Mouse (Mus musculus) liver, adult 2 months (tissue): ENCODE data around the gene Chrna4. TPM values are rescaled to one million over a fixed set of nuclear protein-coding genes. Genes with fewer than 3 reads are reported as not detected.

Source experiments
- DNase-seq: peaks from one replicate; pipeline ENCODE4 v3.0.0-alpha.2; 2011; ENCODE audit warnings: low read depth, low spot score; ENCODE audit errors: extremely low read depth
- H3K27ac ChIP-seq: fragments of 200-500 bp; replicated peaks from 2 replicates; pipeline ENCODE4 v1.5.1; 2012; ENCODE audit warnings: low read depth, mild to moderate bottlenecking, control low read depth, inconsistent platforms, low read length; ENCODE audit not compliant: insufficient read depth
- H3K27me3 ChIP-seq: fragments of 200-500 bp; 2 replicates; pipeline ENCODE4 v1.6.1; 2012; ENCODE audit warnings: mild to moderate bottlenecking, moderate library complexity, low read length, inconsistent platforms; ENCODE audit not compliant: control insufficient read depth, insufficient read depth
- H3K36me3 ChIP-seq: fragments of 200-500 bp; 2 replicates; pipeline ENCODE4 v1.6.1; 2012; ENCODE audit warnings: low read length, inconsistent platforms; ENCODE audit not compliant: control insufficient read depth, insufficient read depth
- H3K4me1 ChIP-seq: fragments of 200-500 bp; 2 replicates; pipeline ENCODE4 v1.6.1; 2011; ENCODE audit warnings: low read length; ENCODE audit not compliant: control insufficient read depth, insufficient read depth
- H3K4me3 ChIP-seq: fragments of 200-500 bp; 2 replicates; pipeline ENCODE4 v1.5.1; 2011; ENCODE audit warnings: low read depth, mild to moderate bottlenecking, control low read depth, low read length, moderate library complexity; ENCODE audit not compliant: insufficient read depth
- H3K79me2 ChIP-seq: fragments of 200-500 bp; 2 replicates; pipeline ENCODE4 v1.6.1; 2012; ENCODE audit warnings: inconsistent platforms, mild to moderate bottlenecking, low read length, moderate library complexity; ENCODE audit not compliant: control insufficient read depth, insufficient read depth
- H3K9ac ChIP-seq: fragments of 200-500 bp; 2 replicates; pipeline ENCODE4 v1.6.1; 2012; ENCODE audit warnings: low read depth, mild to moderate bottlenecking, control low read depth, inconsistent platforms, low read length
- CTCF ChIP-seq: fragments of 200-500 bp; IDR thresholded peaks from 2 replicates; pipeline ENCODE4 v1.5.1; 2011; ENCODE audit warnings: low read depth, low read length, control low read depth
- POLR2A ChIP-seq: fragments of 200-500 bp; IDR thresholded peaks from 2 replicates; pipeline ENCODE4 v1.6.1; 2011; ENCODE audit warnings: low read length, control low read depth; ENCODE audit not compliant: insufficient read depth; ENCODE audit errors: extremely low read depth
- WGBS: fragments of 180-500 bp; shearing (Covaris S2); methylation state at CpG from one replicate; pipeline ENCODE4 v1.1.7; 2018; 5-methylcytosine and 5-hydroxymethylcytosine counted together
- polyA plus RNA-seq: library from polyadenylated mRNA; depleted of rRNA; stranded (reverse); fragments of >200 nt; gene quantifications from 2 replicates; pipeline ENCODE4 v1.2.3, GENCODE M21; 2012
- total RNA-seq: library from RNA; depleted of rRNA; stranded (reverse); fragments of >200 nt; gene quantifications from 2 replicates; pipeline ENCODE4 v1.2.3, GENCODE M21; 2014

Gene Chrna4
- total and polyA plus RNA-seq, 2 experiments = 1.6 to 7.6 TPM

DNA sequence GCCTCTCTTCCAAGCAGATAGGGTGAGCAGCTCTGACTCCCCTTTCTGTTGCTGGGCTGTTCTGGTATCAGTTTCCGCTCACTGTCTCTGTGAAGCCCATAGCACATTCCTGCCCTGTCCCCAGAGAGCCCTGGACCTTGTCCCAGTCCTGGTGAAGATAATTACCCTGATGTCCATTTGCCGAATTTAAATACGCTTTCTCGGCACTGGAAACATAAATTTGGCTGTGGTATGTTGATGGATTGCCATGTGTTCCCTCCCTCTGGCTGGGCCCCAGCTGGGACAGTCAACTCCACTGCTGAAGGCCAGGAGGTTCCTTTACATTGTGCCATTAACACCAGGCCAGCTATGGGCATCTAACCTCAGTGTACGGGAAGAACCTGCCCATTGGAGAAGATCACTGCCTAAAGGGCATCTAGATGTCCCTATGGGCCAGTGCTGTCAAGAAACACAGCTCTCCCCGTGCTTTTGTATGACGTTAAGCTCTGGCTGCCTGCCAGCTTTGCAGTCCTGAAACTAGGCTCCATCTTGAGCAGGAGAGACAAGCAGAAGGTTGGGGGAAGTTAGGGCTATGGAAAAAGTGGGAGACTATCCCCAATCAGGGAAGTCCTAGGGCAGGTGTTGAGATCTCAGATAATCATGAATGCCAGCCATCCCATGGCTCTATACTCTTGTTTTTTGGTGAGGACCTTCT is 5.1 kb upstream of the Chrna4 start:
- H3K27me3 ChIP-seq = no peaks in the 10 kb centered on the region
- H3K27ac ChIP-seq = no peak overlapping the region
- H3K4me1 ChIP-seq = peaks cover 6% of the 10 kb centered on the region; the same call in 1 of the 2 replicates
- DNase-seq = no peak
- no peak for TF ChIP-seq POLR2A
- WGBS = 69% methylated on average over 7 of the region's 7 CpGs
- no peak overlapping the region for H3K9ac ChIP-seq
- H3K79me2 ChIP-seq = no peaks in the 10 kb centered on the region
- H3K36me3 ChIP-seq = no peaks in the 10 kb centered on the region
- H3K4me3 ChIP-seq = no peak overlapping the region

DNA sequence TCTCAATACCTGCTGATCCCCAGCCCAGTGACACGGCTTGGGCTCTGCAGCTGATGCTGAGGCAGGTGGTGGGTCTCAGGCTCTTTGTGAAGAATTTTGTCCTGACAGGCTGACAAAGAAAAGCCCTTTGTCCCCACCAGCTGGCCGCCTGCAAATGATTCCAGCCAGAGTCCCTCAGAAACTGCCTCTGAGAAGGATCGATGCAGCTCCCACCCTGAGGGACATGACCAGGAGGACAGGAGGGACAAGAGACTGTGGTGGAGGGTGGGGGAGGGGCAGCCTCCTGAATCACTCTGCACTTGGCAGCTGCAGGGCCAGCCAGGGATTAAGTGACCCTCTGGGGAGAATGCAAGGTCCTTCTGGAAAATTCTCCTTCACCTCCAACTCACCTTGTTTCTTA is 655 bp upstream of the Chrna4 start:
- 0 out of 2 replicates have a peak, but pooled peaks cover 6% of the 10 kb centered on the region for H3K27me3 ChIP-seq
- peak overlapping the region; percentile 44 for H3K9ac ChIP-seq
- H3K27ac ChIP-seq = peak overlapping the region; percentile 77
- H3K4me3 ChIP-seq = no peak overlapping the region
- 16% methylated on average over 3 of the region's 3 CpGs for WGBS
- TF ChIP-seq POLR2A (no peak), CTCF (no peak)
- H3K4me1 ChIP-seq = peaks cover 27% of the 10 kb centered on the region
- peak; percentile 49 for DNase-seq
- no peaks in the 10 kb centered on the region for H3K79me2 ChIP-seq
- H3K36me3 ChIP-seq = no peaks in the 10 kb centered on the region

DNA sequence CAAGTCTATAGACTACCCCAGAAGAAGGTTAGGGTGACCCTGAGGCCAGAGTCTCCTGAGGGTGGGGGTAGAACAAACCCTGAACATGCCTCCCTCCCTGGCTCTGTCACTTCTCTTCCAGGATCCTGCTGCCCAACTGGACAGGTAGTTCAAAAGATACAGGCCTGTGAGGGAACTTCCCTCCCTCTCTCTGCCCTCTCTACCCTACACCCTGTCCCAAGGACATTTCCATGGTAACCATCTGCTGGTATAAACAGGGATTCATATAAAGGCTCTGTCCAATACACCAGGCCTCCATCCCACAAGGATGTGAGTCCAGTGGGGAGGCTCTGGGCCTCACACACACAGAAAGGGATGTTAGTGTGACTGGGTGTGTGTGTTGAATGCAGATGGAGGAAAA is 970 bp downstream of the Chrna4 start:
- Histone ChIP-seq H3K27me3 (0 out of 2 replicates have a peak, but pooled peaks cover 6% of the 10 kb centered on the region), H3K4me1 (peaks cover 27% of the 10 kb centered on the region), H3K27ac (no peak overlapping the region; the same call in 1 of the 2 replicates), H3K4me3 (no peak overlapping the region), H3K9ac (no peak overlapping the region; the same call in 1 of the 2 replicates), H3K79me2 (no peaks in the 10 kb centered on the region), H3K36me3 (no peaks in the 10 kb centered on the region)
- peak; percentile 69 for DNase-seq
- TF ChIP-seq CTCF (no peak), POLR2A (no peak)

DNA sequence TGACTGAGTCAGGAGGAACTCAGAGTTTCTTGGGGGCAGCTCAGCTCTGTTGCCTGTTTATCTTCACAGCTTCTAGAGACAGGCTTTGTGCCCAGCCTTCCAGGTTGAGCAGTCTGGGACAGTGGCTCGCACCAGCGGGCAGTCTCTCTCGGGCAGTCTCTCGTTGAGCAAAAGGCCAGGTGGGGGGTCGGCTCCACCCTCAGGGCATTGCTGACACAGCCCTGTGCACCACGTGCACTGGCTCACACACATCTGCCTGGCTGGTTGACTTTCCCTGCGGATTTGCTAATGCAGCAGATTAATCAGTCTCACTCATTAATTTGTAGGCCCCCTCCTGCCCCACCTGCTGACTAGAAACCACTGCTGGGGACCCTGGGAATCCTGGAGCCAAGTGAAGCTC is 1.4 kb downstream of the Chrna4 start:
- 7% methylated on average over 7 of the region's 7 CpGs for WGBS
- TF ChIP-seq POLR2A = no peak
- TF ChIP-seq CTCF = no peak
- no peaks in the 10 kb centered on the region for H3K36me3 ChIP-seq
- DNase-seq = peak; percentile 74
- 0 out of 2 replicates have a peak, but pooled peaks cover 6% of the 10 kb centered on the region for H3K27me3 ChIP-seq
- H3K9ac ChIP-seq = no peak overlapping the region; the same call in 1 of the 2 replicates
- peaks cover 27% of the 10 kb centered on the region for H3K4me1 ChIP-seq
- no peak overlapping the region for H3K4me3 ChIP-seq
- no peak overlapping the region; the same call in 1 of the 2 replicates for H3K27ac ChIP-seq
- no peaks in the 10 kb centered on the region for H3K79me2 ChIP-seq

DNA sequence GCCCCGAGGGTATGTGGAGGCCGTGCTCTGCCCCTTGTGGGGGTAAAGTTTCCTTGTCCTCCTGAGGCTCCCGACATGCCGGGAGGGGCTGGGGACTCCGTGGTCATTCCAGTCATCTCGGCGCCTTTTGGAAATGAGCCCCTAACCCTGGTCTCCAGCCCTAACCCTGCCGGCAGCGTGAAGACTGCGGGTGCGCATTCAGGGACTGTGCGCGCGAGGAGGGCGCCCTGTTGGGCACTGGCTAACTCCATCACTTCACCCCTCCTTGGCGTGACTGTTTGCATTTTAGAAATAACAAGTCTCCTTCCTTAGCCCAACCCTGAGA is 4.0 kb downstream of the Chrna4 start:
- Histone ChIP-seq H3K4me3 (peak overlapping the region; percentile 38; the same call in 1 of the 2 replicates), H3K9ac (peak overlapping the region; percentile 55; the same call in 1 of the 2 replicates), H3K79me2 (no peaks in the 10 kb centered on the region)

DNA sequence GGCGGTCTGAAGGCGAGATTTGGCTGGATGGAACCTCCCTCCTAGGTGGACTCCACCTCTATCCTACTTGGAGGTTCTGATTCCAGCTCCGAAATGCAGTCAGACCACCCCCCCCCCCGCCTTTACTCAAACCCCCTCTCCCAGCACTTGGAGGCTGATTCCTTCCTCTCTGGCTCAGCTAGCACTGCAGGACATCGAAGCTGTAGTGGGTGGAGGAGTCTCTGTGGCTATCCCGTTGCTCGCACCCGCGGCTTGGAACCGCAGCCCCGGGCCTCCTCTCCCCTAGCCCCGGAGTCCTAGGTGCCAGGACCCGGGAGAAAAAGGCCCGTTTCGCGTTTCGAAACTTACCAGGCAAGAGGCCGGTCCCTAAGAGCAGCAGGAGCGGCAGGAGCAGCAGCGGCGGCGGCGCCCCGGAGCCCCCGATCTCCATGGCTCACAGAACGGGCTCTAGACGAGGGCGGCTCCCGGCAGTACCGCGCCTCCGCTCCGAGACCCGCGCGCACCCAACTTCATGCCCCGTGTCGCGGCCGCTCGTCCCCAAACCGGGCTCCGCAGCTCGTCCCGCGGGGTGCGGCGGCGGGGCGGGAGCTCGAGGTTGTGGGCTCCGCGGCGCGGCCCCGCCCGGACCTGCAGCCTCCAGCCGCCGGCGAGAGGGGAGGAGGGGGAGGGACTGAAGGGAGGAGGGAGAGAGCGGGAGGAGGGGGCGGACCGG is 4.5 kb downstream of the Chrna4 start:
- Histone ChIP-seq H3K27ac (no peak overlapping the region), H3K4me1 (peaks cover 22% of the 10 kb centered on the region), H3K9ac (peak overlapping the region; percentile 55), H3K4me3 (peak overlapping the region; percentile 38), H3K79me2 (no peaks in the 10 kb centered on the region), H3K27me3 (0 out of 2 replicates have a peak, but pooled peaks cover 6% of the 10 kb centered on the region), H3K36me3 (no peaks in the 10 kb centered on the region)
- TF ChIP-seq CTCF (no peak), POLR2A (no peak)
- DNase-seq = no peak
- 4% methylated on average over 62 of the region's 63 CpGs for whole genome bisulfite sequencing

More for the DNA sequence above, 4.0 kb downstream of the Chrna4 start:
- DNase-seq = no peak
- WGBS = 6% methylated on average over 16 of the region's 16 CpGs
- Histone ChIP-seq H3K4me1 (peaks cover 27% of the 10 kb centered on the region), H3K36me3 (no peaks in the 10 kb centered on the region), H3K27ac (no peak overlapping the region), H3K27me3 (0 out of 2 replicates have a peak, but pooled peaks cover 6% of the 10 kb centered on the region)
- TF ChIP-seq POLR2A (no peak), CTCF (no peak)
